Mouse (Mus musculus) kidney, adult 2 months (tissue): ENCODE measurements around the gene Ripor3. TPM values are rescaled to one million over a fixed set of nuclear protein-coding genes. Genes with fewer than 3 reads are reported as not detected.
"Not testable (repeated sequence)": the region's sequence is repeated elsewhere in the genome, so short reads cannot be mapped to it uniquely, and the experiment has no call there.

Experiments
- DNase-seq: peaks from one replicate; pipeline ENCODE4 v3.0.0; 2021
- H3K27ac ChIP-seq: fragments of 200-500 bp; 2 replicates; pipeline ENCODE4 v1.5.1; 2012; ENCODE audit warnings: low read depth, low read length, control low read depth, inconsistent platforms; ENCODE audit not compliant: insufficient read depth
- H3K27me3 ChIP-seq: fragments of 200-500 bp; replicated peaks from 2 replicates; pipeline ENCODE4 v1.6.1; 2012; ENCODE audit warnings: mild to moderate bottlenecking, moderate library complexity, low read length, inconsistent platforms; ENCODE audit not compliant: control insufficient read depth, insufficient read depth
- H3K36me3 ChIP-seq: fragments of 200-500 bp; 2 replicates; pipeline ENCODE4 v1.6.1; 2012; ENCODE audit warnings: mild to moderate bottlenecking, moderate library complexity, low read length, inconsistent platforms; ENCODE audit not compliant: control insufficient read depth, insufficient read depth
- H3K4me1 ChIP-seq: fragments of 200-500 bp; 2 replicates; pipeline ENCODE4 v1.6.1; 2011; ENCODE audit warnings: low read length; ENCODE audit not compliant: control insufficient read depth, insufficient read depth
- H3K4me3 ChIP-seq: fragments of 200-500 bp; 2 replicates; pipeline ENCODE4 v1.5.1; 2011; ENCODE audit warnings: mild to moderate bottlenecking, low read depth, low read length, control low read depth; ENCODE audit not compliant: insufficient read depth
- CTCF ChIP-seq: fragments of 200-500 bp; conservative IDR thresholded peaks from 2 replicates; pipeline ENCODE4 v1.5.1; 2011; ENCODE audit warnings: low read depth, mild to moderate bottlenecking, control low read depth, low read length, moderate library complexity, mixed read lengths; ENCODE audit not compliant: insufficient read depth, insufficient read length
- POLR2A ChIP-seq: fragments of 200-500 bp; IDR thresholded peaks from one replicate; pipeline ENCODE4 v1.6.1; 2011; ENCODE audit warnings: low read depth, low read length, control low read depth
- WGBS: fragments of 180-500 bp; shearing (Covaris S2); methylation state at CpG from one replicate; pipeline ENCODE4 v1.1.7; 2018; 5-methylcytosine and 5-hydroxymethylcytosine counted together
- polyA plus RNA-seq: library from polyadenylated mRNA; depleted of rRNA; stranded (reverse); fragments of >200 nt; gene quantifications from 2 replicates; pipeline ENCODE4 v1.2.3, GENCODE M21; 2012; rRNA removed

Gene Ripor3
- polyA plus RNA-seq = 12.3 and 13.0 TPM in 2 replicates

DNA sequence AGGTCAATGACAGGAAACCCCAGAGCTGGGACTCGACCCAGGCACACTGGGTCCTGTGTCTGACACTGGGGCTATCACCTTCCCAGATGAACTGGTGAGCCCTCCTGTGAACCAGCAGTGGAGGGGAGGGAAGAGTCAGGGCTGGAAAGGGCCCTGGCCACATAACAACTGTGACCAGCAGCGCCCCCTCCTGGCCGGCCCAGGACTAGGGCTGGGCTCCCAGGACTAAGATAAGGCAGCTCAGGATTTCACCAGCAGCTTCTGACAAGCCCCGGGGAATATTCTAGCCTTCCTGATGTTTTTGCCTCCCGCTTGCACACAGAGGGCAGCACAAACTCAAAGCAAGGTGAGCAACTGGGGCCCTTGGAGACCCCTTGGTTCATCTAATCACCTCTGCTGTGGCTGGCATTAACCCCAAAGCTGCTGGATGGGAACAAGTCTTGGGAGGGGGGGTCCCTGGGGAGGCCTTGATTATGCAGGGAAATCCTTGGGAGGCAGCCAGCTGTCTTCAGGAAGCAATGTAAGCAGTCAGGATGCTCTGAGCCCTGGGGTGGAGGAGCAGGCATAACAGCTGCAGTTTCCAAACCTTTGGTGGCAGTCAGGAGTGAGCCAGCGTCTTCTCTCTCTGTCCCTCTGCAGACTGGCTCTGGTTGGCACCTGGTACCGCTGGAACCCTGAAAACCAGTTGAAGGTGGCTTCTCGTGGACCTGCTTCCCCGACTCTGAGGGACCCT is at the start of gene Ripor3:
Ripor3 (minus strand) TSS at position 683 of the 733 bp plus-strand sequence.
- H3K27ac ChIP-seq = no peak within 1 kb of the TSS
- H3K27me3 ChIP-seq = no peaks in the 10 kb centered on the region
- DNase-seq = peak; percentile 76
- TF ChIP-seq POLR2A = no peak
- TF ChIP-seq CTCF = peak; percentile 75
- H3K4me1 ChIP-seq = peaks cover 7% of the 10 kb centered on the region; the same call in 1 of the 2 replicates
- H3K4me3 ChIP-seq = no peak within 1 kb of the TSS
- WGBS = 37% methylated on average over 9 of the region's 9 CpGs
- H3K36me3 ChIP-seq = no peaks in the 10 kb centered on the region

- no peaks in the 10 kb centered on the region for H3K4me1 ChIP-seq
- TF ChIP-seq POLR2A (no peak), CTCF (no peak)
- H3K27ac ChIP-seq = no peak overlapping the region
- no peak overlapping the region for H3K4me3 ChIP-seq
- H3K27me3 ChIP-seq = no peaks in the 10 kb centered on the region
- DNase-seq = no peak
- 86% methylated on average over 6 of the region's 6 CpGs for WGBS
- H3K36me3 ChIP-seq = no peaks in the 10 kb centered on the region
These were observed 48.9 kb upstream of the Ripor3 start for GRCm38 (mm10) chr2:168059200-168059790.

- no peaks in the 10 kb centered on the region for H3K36me3 ChIP-seq
- peak; percentile 45 for DNase-seq
- peak overlapping the region; percentile 2; the same call in 1 of the 2 replicates for H3K27ac ChIP-seq
- no peak for TF ChIP-seq POLR2A
- 24% methylated on average over 13 of the region's 13 CpGs for WGBS
- H3K27me3 ChIP-seq = no peaks in the 10 kb centered on the region
- no peak overlapping the region for H3K4me3 ChIP-seq
- H3K4me1 ChIP-seq = no peaks in the 10 kb centered on the region
These were observed 48.2 kb upstream of the Ripor3 start for GRCm38 (mm10) chr2:168058488-168059199.

GRCm38 (mm10) chr2:168057876-168058275 is 47.5 kb upstream of the Ripor3 start:
- H3K4me1 ChIP-seq, H3K27ac ChIP-seq, H3K4me3 ChIP-seq, H3K27me3 ChIP-seq, H3K36me3 ChIP-seq, DNase-seq: not testable (repeated sequence)
- 69% methylated on average over 2 of the region's 2 CpGs for WGBS

DNA sequence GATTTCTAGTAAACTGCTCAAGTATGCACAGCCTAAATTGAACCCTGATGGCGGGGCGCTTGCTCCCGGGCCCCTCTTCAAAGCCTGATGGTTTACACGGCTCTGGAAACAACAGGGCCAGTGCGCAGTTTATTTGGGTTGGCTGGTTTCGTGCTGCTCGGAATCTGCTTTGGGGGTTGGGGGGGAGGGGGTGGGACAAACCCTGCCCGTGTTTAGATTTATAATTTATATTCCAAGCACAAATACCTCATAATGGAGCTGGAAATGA is 46.2 kb upstream of the Ripor3 start:
- Histone ChIP-seq H3K4me1 (no peaks in the 10 kb centered on the region), H3K36me3 (no peaks in the 10 kb centered on the region), H3K4me3 (no peak overlapping the region), H3K27ac (no peak overlapping the region), H3K27me3 (no peaks in the 10 kb centered on the region)
- no peak for DNase-seq
- TF ChIP-seq POLR2A (no peak), CTCF (no peak)
- WGBS = 71% methylated on average over 8 of the region's 8 CpGs

- H3K27ac ChIP-seq = no peak overlapping the region
- TF ChIP-seq POLR2A (no peak), CTCF (no peak)
- no peak for DNase-seq
- 72% methylated on average over 14 of the region's 14 CpGs for WGBS
- H3K36me3 ChIP-seq = no peaks in the 10 kb centered on the region
- no peaks in the 10 kb centered on the region for H3K4me1 ChIP-seq
- H3K27me3 ChIP-seq = no peaks in the 10 kb centered on the region
- no peak overlapping the region for H3K4me3 ChIP-seq
These were observed 45.7 kb upstream of the Ripor3 start for GRCm38 (mm10) chr2:168055910-168056665.

DNA sequence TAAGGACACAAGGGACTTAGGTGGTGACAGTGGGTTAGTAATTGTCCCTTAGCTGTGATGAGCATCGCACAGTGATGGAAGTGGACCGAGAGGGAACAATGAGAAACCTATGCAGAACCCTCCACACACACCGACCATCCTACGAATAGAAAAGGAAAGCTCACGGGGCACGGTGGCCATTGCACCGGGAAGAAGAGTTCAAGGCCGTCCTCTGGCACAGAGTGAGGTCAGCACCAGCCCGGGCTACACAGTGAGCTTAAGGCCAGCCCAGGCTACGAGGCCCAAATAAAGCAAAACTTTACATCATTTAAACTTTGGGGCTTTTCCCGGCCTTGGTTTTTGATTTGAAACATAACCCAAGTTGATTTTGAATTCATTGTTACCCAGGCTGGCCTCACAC is 43.7 kb upstream of the Ripor3 start:
- 94% methylated on average over 11 of the region's 11 CpGs for WGBS
- Histone ChIP-seq H3K4me1 (no peaks in the 10 kb centered on the region), H3K4me3 (no peak overlapping the region), H3K27ac (no peak overlapping the region), H3K27me3 (no peaks in the 10 kb centered on the region), H3K36me3 (no peaks in the 10 kb centered on the region)
- no peak for DNase-seq
- TF ChIP-seq CTCF = no peak
- TF ChIP-seq POLR2A = no peak
